Comparison of ENCODE assay signal across 20 mouse cellular contexts in the genomic region with DNA sequence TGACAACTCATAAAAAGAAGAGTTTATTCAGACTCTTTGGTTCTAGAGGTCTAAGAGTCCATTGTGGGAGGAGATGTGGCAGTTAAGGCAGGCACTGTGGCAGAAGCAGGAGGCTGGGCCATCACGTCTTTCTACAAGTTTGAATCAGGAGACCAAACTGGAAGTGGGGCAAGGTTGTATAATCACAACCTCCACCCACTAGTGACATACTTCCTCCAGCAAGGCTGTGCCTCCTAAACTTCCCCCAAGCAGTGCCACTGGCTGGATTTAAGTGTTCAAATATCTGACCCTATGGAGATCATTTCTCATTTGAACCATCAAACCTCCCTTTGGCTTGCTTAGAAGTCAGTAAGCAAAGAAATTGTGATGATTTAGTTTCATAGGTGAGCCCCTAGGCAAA. TPM values are rescaled to one million over a fixed set of nuclear protein-coding genes. Genes with fewer than 3 reads are reported as not detected.
DNase-seq lines count a peak whose midpoint lies in the region; ATAC-seq and TF ChIP-seq lines count a peak whose summit lies in the region.
"Had no signal": no experiment of that assay in that cellular context is flagged by ENCODE, and none has a peak within 500 bp of the region (broad histone marks: within the 10 kb centered on the region; RNA-seq: fewer than 3 reads in every experiment).

No protein-coding gene starts in this region.

- peaks cover 0 to 4% of the 10 kb centered on the region in 2 experiments; a peak in 2 of 4 replicates for H3K36me3 ChIP-seq in MEL (ENCODE audit: control insufficient read depth in 1 of 2, insufficient read depth in 2 of 2, low read length in 2 of 2)
- H3K36me3 ChIP-seq: embryonic facial prominence, embryonic 10.5 days; embryonic facial prominence, embryonic 12.5 days; forebrain, embryonic 15.5 days had no signal

- peak; percentile 46; the same call in 1 of the 2 replicates for ATAC-seq in granulocyte monocyte progenitor cell, adult 5-6 weeks (replicated peaks; ENCODE audit: poor library complexity, severe bottlenecking)
- ATAC-seq in megakaryocyte progenitor cell, adult 5-6 weeks (replicated peaks; ENCODE audit: poor library complexity): peak; percentile 34; the same call in 1 of the 2 replicates
- ATAC-seq: activated CD4-positive, CD25-positive, alpha-beta regulatory T cell, adult 4 months; forebrain, embryonic 13.5 days; forebrain, embryonic 15.5 days; forebrain, postnatal 0 days; Patski had no signal

- no peak for TF ChIP-seq RAD21 in MEL (IDR thresholded peaks at IDR 0.05; ENCODE audit: low read depth, low read length)

- H3K79me2 ChIP-seq in MEL (ENCODE audit: control insufficient read depth, insufficient read depth, low read length, poor library complexity): no peaks in the 10 kb centered on the region

- no peaks in the 10 kb centered on the region; a peak in 1 of 4 replicates for H3K4me1 ChIP-seq in MEL (ENCODE audit: control insufficient read depth in 1 of 2, insufficient read depth in 2 of 2, low read length in 2 of 2)
- H3K4me1 ChIP-seq: embryonic facial prominence, embryonic 10.5 days; embryonic facial prominence, embryonic 12.5 days; forebrain, embryonic 13.5 days; forebrain, embryonic 15.5 days had no signal

- TF ChIP-seq CTCF in MEL (IDR thresholded peaks at IDR 0.05 in 2 of 3, conservative IDR thresholded peaks at IDR 0.05 in 1 of 3; ENCODE audit: control insufficient read depth in 1 of 3, insufficient read depth in 1 of 3, low read depth in 2 of 3, low read length in 3 of 3, poor library complexity in 1 of 3, severe bottlenecking in 1 of 3): no peak

- H3K4me3 ChIP-seq in MEL (ENCODE audit: control insufficient read depth in 1 of 2, insufficient read depth in 1 of 2, low read depth in 2 of 2, low read length in 2 of 2): no peak overlapping the region
- H3K4me3 ChIP-seq: embryonic facial prominence, embryonic 10.5 days; embryonic facial prominence, embryonic 12.5 days; forebrain, embryonic 13.5 days; forebrain, embryonic 15.5 days had no signal

- no peak for TF ChIP-seq POLR2A in MEL (IDR thresholded peaks at IDR 0.05; ENCODE audit: control insufficient read depth in 1 of 2, insufficient read depth in 1 of 2, low read depth in 1 of 2, low read length in 2 of 2, poor library complexity in 1 of 2)

- no peak overlapping the region for H3K9ac ChIP-seq in MEL (ENCODE audit: control insufficient read depth, low read depth, low read length, poor library complexity, severe bottlenecking)
- H3K9ac ChIP-seq: embryonic facial prominence, embryonic 12.5 days; forebrain, embryonic 13.5 days; forebrain, embryonic 15.5 days; forebrain, postnatal 0 days had no signal

- intact Hi-C loops in gastrocnemius, postnatal 36 days (cut with DNase I): no loop called here

- no peak overlapping the region for H3K27ac ChIP-seq in MEL (ENCODE audit: control insufficient read depth, low read depth, low read length)
- H3K27ac ChIP-seq: embryonic facial prominence, embryonic 10.5 days; embryonic facial prominence, embryonic 12.5 days; forebrain, embryonic 13.5 days; forebrain, embryonic 15.5 days had no signal

- H3K27me3 ChIP-seq in MEL (ENCODE audit: control insufficient read depth in 1 of 2, insufficient read depth in 2 of 2, low read length in 2 of 2): no peaks in the 10 kb centered on the region
- H3K27me3 ChIP-seq: embryonic facial prominence, embryonic 12.5 days; forebrain, embryonic 13.5 days; forebrain, embryonic 15.5 days; Patski had no signal

- no peaks in the 10 kb centered on the region for H3K9me3 ChIP-seq in MEL (replicated peaks; ENCODE audit: insufficient read depth, low read length)
- H3K9me3 ChIP-seq: embryonic facial prominence, embryonic 10.5 days; embryonic facial prominence, embryonic 12.5 days; forebrain, embryonic 13.5 days; forebrain, embryonic 15.5 days had no signal

- no peak for TF ChIP-seq EP300 in MEL (IDR thresholded peaks at IDR 0.05; ENCODE audit: low read depth in 1 of 2, low read length in 2 of 2)

- DNase-seq in MEL (ENCODE audit: low read depth, low spot score): peak; percentile 26
- DNase-seq in gastrocnemius, postnatal 36 days: no peak
- DNase-seq in right cerebral cortex, adult 18-20 months: no peak
- no peak for DNase-seq in adrenal gland, postnatal 10 days
- DNase-seq: adrenal gland, adult 8-10 months; adrenal gland, postnatal 25 days; cerebellum, adult 11 months; cerebellum, adult 18-20 months; cerebellum, adult 8-10 months; cerebellum, adult 9-11 months; cerebellum, postnatal 25 days; forebrain, postnatal 0 days had no signal

TF ChIP-seq in MEL, 35 proteins besides CTCF, POLR2A, EP300 and RAD21:
- TF ChIP-seq SMC3 (IDR thresholded peaks at IDR 0.05; ENCODE audit: low read depth, low read length): no peak
- no peak for TF ChIP-seq E2F4 (IDR thresholded peaks at IDR 0.05; ENCODE audit: borderline replicate concordance, low read depth, low read length)
- TF ChIP-seq ZMIZ1 (IDR thresholded peaks at IDR 0.05; ENCODE audit: low read depth, low read length): no peak
- no peak for TF ChIP-seq NRF1 (IDR thresholded peaks at IDR 0.05; ENCODE audit: insufficient read depth, low read depth, low read length, poor library complexity, severe bottlenecking)
- no peak for TF ChIP-seq USF2 (IDR thresholded peaks at IDR 0.05; ENCODE audit: borderline replicate concordance in 1 of 2, insufficient read depth in 1 of 2, low read depth in 1 of 2, low read length in 2 of 2)
- no peak for TF ChIP-seq NELFE (IDR thresholded peaks at IDR 0.05; ENCODE audit: low read depth, low read length)
- TF ChIP-seq ZC3H11A (IDR thresholded peaks at IDR 0.05; ENCODE audit: low read depth, low read length): no peak
- TF ChIP-seq GABPA (IDR thresholded peaks at IDR 0.05; ENCODE audit: low read depth, low read length): no peak
- no peak for TF ChIP-seq ETS1 (IDR thresholded peaks at IDR 0.05; ENCODE audit: low read depth, low read length)
- TF ChIP-seq CHD1 (IDR thresholded peaks at IDR 0.05; ENCODE audit: low read depth, low read length): no peak
- no peak for TF ChIP-seq HCFC1 (IDR thresholded peaks at IDR 0.05; ENCODE audit: low read depth, low read length)
- TF ChIP-seq TBP (IDR thresholded peaks at IDR 0.05; ENCODE audit: low read depth, low read length): no peak
- TF ChIP-seq POLR2AphosphoS5 (IDR thresholded peaks at IDR 0.05; ENCODE audit: borderline replicate concordance, low read depth, low read length): no peak
- no peak for TF ChIP-seq MAZ (IDR thresholded peaks at IDR 0.05; ENCODE audit: low read depth, low read length)
- TF ChIP-seq USF1 (IDR thresholded peaks at IDR 0.05; ENCODE audit: low read depth, low read length): no peak
- TF ChIP-seq JUND (IDR thresholded peaks at IDR 0.05; ENCODE audit: low read depth, low read length): no peak
- no peak for TF ChIP-seq MAFK (IDR thresholded peaks at IDR 0.05; ENCODE audit: borderline replicate concordance, low read depth, low read length)

RNA-seq across cellular contexts. Expression of gene Bmpr2, which starts 7.9 kb away (rescaled TPM):
- 2.3 and 2.6 TPM in 2 replicates for total RNA-seq in MEL (2012; rRNA removed)
- 10 to 100 TPM in 1 of 2 experiments, 1 to 10 TPM in 1; 3.1 to 18.6 TPM for polyA plus RNA-seq in MEL (2012; ENCODE audit: insufficient read depth in 1 of 2, insufficient read length in 2 of 2, low read depth in 1 of 2, low replicate concordance in 2 of 2, missing spikeins in 1 of 2)
- 12.5 and 14.5 TPM in 2 replicates for total RNA-seq in granulocyte monocyte progenitor cell, adult 5-6 weeks (2014; fragmentation: Nextera tagmentation)
- 5.7 and 11.8 TPM in 2 replicates for total RNA-seq in granulocyte monocyte progenitor cell, adult 5-6 weeks (2017)
- 12.5 and 13.5 TPM in 2 replicates for total RNA-seq in megakaryocyte progenitor cell, adult 5-6 weeks (2015)
- 6.0 and 6.5 TPM in 2 replicates for total RNA-seq in megakaryocyte progenitor cell, adult 5-6 weeks (2017)
- total RNA-seq in gastrocnemius, postnatal 36 days (2021): 10 to 100 TPM; 40.1 to 40.8 TPM
- total RNA-seq in adrenal gland, postnatal 10 days (2021): 10 to 100 TPM; 49.2 to 55.0 TPM
